Mouse (Mus musculus) testis, postnatal 10 days (tissue): ENCODE measurements at regions not wholly inside any gene's neighbourhood (a gene's known extent, or its start where the extent isn't known, plus 50 kb on each side); places are given as distances from the start of the nearest gene placed in this dataset.

Experiments
- DNase-seq: peaks from one replicate; pipeline ENCODE4 v3.0.0; 2021; ENCODE audit warnings: low spot score

GRCm38 (mm10) chr6:34246512-34246911, 69.6 kb upstream of the Slc35b4 start:
- no peak for DNase-seq

- DNase-seq: no peak
Observed at GRCm38 (mm10) chr6:34243001-34243400, 66.1 kb upstream of the Slc35b4 start.

GRCm38 (mm10) chr6:34242486-34242885, 65.6 kb upstream of the Slc35b4 start:
- no peak for DNase-seq

- no peak for DNase-seq
Observed at GRCm38 (mm10) chr6:34235132-34235531, 58.2 kb upstream of the Slc35b4 start.

GRCm38 (mm10) chr6:34234443-34235020, 57.6 kb upstream of the Slc35b4 start:
- no peak for DNase-seq

- DNase-seq: peak; percentile 75
Observed at GRCm38 (mm10) chr6:34230768-34231381, 54.0 kb upstream of the Slc35b4 start.

GRCm38 (mm10) chr6:34227131-34227530, 50.2 kb upstream of the Slc35b4 start:
- DNase-seq: no peak
